Mouse (Mus musculus): Measurements from ENCODE around the gene Pamr1. TPM values are rescaled to one million over a fixed set of nuclear protein-coding genes. Genes with fewer than 3 reads are reported as not detected.

Gene Pamr1
- total and polyA plus RNA-seq, 3 experiments, result 1.1 to 2.9 (median 1.3) TPM

DNA sequence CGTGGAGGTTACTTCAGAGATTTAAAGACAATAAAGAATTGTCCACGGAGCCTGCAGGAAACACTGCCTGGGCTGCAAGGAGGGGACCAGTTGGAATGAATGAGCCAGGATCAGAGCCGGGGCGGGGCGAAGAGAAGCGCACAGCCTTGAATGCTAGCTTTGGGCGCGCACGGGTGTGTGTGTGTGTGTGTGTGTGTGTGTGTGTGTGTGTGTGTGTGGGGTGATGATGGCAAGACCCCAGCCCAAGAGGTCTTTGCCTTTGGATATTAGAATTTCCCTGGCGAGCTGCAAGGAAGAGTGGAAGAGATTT is 109.7 kb downstream of the Pamr1 start:
- peak; percentile 20 for DNase-seq

DNA sequence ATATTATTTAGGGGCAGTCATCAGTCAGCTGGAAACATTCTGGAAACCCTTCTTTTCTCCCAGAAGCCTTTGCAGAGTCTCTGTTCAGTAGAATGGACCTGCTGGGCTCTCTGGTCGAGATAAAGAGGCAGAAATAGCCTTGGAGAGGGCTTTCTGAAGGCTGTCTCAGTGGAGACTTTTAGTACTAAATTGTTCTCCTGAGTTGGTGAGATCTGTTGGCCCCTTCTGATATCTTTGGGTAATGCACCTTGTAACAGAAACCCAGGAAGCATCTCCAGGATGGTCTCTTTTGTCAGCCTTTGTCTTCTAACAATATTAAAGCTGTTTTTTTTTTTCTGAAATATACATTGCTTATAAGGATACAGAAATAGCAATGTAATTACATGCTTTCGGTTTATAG is 111.2 kb downstream of the Pamr1 start:
- no peak for DNase-seq

DNA sequence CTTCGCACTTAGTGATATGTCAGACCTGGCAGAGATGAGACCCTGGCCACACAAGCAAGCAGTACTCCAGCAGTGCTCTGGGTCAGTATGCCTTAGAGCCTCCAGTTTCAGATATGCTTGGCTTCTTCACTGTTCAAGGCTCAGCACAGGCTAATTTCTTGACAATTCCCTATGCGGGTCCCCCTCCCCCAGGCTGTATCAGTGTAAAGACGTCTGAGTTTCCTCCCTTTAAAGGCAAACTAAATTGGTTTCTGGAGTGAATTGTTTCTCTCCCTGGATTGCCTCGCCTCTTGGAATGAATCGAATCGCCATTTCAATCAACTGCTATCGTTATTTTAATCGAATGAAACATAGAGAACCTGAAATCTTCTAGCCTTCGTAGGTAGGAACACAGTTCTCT is 113.1 kb downstream of the Pamr1 start:
- DNase-seq, result no peak

- DNase-seq, result no peak
Observed at GRCm38 (mm10) chr2:102663339-102663738, 113.5 kb downstream of the Pamr1 start.

DNA sequence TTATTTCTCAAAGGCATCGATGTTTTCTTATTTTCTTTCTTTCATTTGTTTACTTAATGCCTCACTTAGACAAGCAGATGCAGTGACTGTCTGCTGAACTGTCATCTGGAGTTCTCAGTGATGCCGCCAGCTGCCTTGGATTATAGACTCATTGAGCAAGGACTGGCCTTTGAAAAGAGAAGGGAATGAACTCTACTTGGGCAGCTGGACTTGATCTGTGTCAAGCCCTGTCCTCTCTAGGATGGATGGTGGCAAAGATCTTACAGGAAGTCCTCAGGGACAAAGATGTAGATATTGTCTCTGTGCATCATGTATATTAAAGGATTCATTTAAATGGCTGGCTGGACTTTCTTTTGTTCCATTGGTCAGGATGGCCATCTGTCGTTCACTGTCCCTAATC is 114.1 kb downstream of the Pamr1 start:
- DNase-seq, result no peak

- no peak for DNase-seq
Observed at GRCm38 (mm10) chr2:102667981-102668380, 118.2 kb downstream of the Pamr1 start.

DNA sequence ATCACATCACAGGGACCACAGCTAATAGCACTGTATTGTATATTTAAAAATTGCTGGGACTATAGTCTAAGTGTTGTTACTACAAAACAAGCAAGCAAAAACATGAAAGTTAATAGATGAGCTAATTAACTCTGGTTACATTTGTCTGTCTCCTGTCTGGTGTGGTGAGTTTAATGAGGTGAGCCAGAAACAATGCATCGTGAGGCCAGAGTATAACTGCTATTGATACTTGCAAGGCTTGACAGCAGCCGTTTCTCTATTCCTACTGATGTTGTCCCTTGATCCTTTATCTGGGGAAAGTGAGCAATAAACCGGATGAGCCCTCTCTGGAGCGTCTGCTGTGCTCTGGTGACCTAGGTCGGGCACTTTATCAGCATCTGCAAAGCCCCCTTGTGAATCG is 119.8 kb downstream of the Pamr1 start:
- DNase-seq, result no peak

DNA sequence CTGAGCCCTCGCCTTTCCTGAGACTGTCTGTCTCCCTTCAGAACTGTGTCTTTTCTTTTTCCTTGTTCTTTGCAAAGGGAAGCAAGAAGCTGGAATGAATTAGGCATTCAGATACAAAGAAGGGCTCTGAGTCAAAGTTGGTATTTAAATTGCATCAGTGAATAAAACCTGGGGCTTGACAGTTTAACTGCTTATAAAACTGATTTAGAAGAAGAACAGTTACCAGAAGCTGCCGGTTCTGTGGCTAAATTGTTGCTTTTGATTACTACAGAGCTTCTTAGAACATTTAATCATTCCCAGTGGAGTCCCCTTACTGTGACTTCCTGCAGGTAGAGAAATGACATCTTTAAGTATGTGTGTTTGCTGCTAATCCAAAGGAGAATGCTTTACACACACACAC is 124.8 kb downstream of the Pamr1 start:
- DNase-seq, result no peak

GRCm38 (mm10) chr2:102675275-102675674 is 125.5 kb downstream of the Pamr1 start:
- peak; percentile 65 for DNase-seq

GRCm38 (mm10) chr2:102676716-102677312 is 127.0 kb downstream of the Pamr1 start:
- DNase-seq, result no peak

DNA sequence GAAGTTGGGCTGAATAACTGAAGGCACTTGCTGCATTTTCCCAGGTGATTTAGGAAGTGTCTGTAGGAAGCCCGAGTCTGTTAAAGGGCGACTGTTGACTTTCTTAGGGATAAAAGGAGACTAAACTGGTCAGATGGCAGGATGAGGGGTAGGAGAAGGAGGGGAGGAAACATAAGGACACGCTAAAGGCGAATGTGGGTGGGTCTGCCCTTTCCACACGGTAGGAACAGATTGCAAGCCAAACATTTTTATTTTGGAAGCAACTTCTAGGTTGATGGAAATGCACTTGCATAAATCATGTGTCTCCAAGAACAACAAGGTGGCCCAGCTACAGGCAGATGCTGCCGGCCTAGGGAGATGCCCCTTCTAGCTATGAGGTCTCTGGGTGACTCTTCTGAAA is 127.6 kb downstream of the Pamr1 start:
- no peak for DNase-seq

DNA sequence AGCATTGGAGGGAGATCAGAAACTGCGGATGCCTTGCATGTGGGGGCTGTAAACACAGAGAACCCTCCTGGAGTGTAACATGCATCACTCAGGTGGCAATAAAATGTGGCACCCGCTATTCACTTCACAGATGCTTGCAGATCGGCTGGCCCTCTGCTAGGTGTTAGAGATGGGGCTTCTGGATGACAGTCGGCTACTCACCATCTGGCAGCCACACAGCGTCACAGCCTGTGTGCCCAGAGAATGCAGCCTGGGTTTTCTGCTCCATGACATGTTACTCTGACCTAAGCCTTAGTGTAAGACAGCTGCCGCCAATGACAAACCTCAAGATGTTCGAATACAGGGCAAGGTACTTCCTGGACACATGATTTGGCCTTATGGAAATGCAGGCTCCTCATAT is 131.5 kb downstream of the Pamr1 start:
- no peak for DNase-seq

- DNase-seq, result peak; percentile 53
Observed at GRCm38 (mm10) chr2:102682168-102682567, 132.4 kb downstream of the Pamr1 start.

DNA sequence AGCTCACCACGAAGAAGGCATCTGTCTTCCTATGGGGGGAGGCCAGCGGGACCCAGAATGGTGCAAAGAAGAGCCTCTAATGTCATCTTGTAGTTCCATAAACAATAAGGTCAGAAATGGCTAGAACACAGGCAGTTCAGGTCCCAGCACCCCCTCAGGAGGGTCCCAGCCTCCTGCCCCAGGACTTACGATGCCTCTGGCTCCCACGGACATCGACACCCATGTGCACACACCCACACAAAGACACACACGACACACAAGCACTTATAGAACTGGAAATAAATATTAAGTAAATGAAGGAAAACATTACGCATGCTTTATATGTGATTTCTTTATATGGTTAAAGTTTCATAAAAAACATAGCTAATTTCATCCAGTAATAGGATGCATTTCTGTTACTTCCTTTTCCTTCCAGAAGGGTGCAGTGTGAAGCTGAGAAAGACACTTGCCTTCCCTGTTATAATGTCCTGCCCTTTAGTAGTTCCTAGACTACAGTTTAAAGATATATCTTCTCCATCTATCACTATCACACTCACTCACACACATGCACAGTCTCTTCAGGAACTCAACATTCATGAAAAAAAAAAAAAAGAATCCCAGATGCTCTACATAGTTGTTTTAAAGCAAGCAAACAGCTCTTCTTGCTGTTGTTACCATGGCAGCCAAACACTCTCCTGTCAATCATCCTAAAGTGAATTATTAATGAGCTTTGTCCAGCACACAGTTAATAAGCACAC is 135.7 kb downstream of the Pamr1 start:
- peak; percentile 15 for DNase-seq

DNA sequence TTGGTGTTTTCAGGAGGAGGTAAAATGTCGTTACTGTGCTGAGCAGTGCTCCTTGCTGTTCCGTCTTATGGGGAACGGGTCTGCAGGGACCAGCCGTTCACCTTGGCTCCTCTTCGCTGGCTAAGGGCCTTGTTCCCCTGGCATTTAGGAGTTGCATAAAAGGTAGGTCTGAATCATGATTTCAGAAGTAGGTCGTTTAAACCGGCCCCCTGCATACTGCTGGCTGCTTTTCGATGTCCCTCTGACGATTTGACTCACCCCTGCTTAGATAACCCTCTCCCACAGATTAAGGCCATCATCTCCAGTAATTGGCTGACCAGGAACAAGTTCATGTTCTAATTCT is 136.3 kb downstream of the Pamr1 start:
- peak; percentile 54 for DNase-seq

Other genes starting within 250 kb of the Pamr1 start
- gene Trim44, start 142.2 kb upstream of the Pamr1 start, total RNA-seq (2021), result 10 to 100 TPM; 59.9 to 61.0 TPM
- gene Trim44, start 142.2 kb upstream of the Pamr1 start, polyA plus RNA-seq (2012; rRNA removed), result 20.6 and 20.9 TPM in 2 replicates
- gene Fjx1, start 97.5 kb upstream of the Pamr1 start, total RNA-seq (2021), result under 1 TPM; 0.35 to 0.66 TPM
- 0.70 and 1.6 TPM in 2 replicates for gene Fjx1, start 97.5 kb upstream of the Pamr1 start, polyA plus RNA-seq (2012; rRNA removed)
- under 1 TPM; 0.14 to 0.55 TPM for gene Slc1a2, start 108.6 kb downstream of the Pamr1 start, total RNA-seq (2021)
- gene Slc1a2, start 108.6 kb downstream of the Pamr1 start, polyA plus RNA-seq (2012; rRNA removed), result 0.01 TPM in 1 of 2 replicates, not detected in the other

Measured in adrenal gland, adult 2 months (tissue).